Mouse (Mus musculus): ENCODE data around the gene Pde4b.

Gene Pde4b

GRCm38 (mm10) chr4:102408938-102409337 lies 321.6 kb downstream of the Pde4b start:
- DNase-seq: no peak

DNA sequence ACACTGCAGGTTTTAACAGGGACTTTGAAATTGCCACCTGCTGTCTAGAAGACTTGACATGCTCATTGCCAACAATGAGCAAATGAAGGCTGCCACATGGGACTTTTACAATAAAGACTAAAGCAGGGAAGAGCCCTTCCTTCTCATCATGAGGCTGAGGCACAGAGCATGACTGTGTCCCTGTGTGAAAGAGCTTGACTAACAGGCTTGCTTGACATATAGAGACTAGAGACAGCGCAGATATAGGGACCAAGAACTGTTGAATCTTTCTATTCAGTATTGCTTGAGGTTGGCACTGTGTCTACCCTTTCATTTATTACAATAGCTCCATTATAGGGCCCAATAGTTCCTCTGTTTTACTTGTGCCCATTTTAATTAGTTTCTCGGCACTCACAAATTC lies 325.8 kb downstream of the Pde4b start:
- DNase-seq: no peak

GRCm38 (mm10) chr4:102413794-102414193 lies 326.5 kb downstream of the Pde4b start:
- DNase-seq: no peak

GRCm38 (mm10) chr4:102414610-102415009 lies 327.3 kb downstream of the Pde4b start:
- no peak for DNase-seq

DNA sequence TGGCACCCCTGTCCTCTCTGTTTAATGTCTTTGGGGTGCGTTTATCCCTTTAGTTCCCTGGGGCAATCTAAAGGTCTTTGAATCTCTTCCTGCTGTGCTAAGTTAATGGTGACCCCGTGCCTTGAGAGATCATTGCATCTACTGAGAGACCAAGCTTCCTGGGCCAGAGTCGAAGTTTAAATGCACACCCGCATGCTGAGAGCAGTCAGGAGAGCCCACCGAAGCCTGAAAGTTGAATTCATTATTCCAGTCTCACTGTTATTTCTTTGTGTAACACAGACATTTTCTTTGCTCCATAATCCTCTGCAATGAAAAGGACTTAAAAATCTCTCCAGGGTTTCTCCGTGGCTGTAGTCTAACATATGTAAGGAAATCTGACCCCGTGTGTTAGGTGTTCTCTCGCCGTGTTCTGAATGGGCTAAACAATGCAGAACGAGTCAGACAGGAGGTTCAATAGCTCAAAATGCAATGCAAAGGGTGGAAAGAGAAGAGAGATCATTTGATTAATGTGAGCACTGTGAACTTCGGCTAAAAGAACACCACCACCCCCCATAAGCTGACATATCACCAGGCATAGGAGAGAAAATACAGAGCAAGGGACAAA lies 333.6 kb downstream of the Pde4b start:
- no peak for DNase-seq

- DNase-seq: no peak
These were observed 334.1 kb downstream of the Pde4b start for GRCm38 (mm10) chr4:102421398-102421859.

DNA sequence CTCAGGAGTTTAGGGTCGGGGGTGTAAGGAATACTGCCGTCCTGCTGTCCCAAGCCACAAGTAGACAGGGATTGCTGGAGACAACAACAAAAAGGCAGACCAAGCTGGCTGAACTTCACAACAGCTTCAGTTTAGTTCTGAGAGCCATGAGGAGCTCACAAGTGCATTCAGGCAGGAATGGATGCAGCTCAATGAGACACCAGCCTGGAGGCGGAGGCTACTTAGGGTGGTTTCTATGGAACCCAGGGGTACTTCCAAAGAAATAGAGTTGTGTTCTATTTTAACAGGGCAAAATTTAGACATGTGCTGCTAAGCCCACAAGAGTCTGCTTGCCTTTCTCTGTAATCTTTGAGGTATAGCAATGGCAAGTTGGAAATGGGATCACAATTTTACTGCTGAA lies 336.8 kb downstream of the Pde4b start:
- DNase-seq: no peak

GRCm38 (mm10) chr4:102425422-102425821 lies 338.1 kb downstream of the Pde4b start:
- DNase-seq: no peak

DNA sequence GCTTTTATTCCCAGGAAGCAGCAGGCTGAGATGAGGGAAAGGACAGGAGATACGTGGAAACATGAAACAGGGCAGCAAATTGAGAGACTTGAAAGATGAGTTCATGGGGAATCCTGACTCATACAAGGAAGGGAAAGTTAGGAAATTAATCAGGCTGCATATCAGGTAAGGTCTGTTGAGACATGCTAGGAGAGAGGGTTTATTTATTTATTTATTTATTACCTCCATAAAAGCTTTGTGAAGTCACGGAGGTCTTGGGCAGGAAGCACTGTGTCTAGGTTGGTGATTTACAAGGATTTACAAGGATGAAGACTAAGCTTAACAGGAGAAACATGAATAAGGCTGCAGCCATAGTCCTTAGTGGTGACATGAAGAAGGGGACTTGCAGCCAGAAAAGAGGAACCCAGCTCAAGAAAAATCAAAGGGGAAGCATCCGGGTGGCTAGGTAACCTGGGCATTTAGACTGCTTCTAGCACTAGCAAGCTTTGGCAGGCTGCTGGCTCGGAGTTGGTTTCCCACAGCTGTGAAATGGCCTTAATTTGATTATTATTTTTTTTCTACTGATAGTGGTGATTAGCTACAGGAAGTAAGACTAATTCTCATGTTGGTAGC lies 342.5 kb downstream of the Pde4b start:
- DNase-seq: no peak

GRCm38 (mm10) chr4:102432040-102432782 lies 344.9 kb downstream of the Pde4b start:
- DNase-seq: no peak

- peak in 1 of 2 experiments; percentile 38 for DNase-seq
These were observed 352.2 kb downstream of the Pde4b start for GRCm38 (mm10) chr4:102439401-102440118.

DNA sequence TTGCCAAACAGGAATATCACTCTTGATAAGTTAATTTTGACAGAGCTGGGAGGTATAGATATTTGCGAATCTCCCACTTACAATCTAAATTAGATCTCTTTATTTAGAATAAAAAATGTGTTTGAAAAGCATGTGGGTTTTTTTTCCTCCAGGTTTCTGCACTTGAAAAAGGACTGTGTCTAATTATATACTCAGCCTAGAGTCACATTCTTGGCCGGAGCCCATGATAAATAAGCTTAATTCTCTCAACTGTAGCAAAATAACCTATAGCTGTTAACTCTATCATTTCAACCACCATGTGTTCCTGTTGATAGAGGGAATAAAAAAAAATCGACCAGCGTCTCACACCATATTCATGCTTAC lies 352.8 kb downstream of the Pde4b start:
- no peak for DNase-seq

DNA sequence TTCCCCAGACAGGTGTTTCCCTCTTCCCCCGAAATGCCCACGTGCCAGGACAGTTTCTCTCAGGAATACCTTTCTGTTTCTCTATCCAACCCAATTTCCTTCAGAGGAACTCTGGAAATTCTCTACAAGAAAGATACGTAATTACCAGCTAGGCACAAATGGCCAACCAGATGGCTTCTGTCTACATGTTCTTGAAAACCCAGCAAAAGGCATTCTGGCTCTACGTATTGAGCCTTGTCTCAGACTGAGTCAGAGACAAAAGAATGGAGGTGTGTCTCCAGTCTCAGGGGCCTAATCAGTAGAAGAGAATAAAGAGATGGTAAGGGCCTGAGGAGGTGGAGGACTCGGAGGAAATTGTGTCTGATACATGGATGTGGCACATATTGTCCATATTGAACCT lies 356.2 kb downstream of the Pde4b start:
- no peak for DNase-seq

DNA sequence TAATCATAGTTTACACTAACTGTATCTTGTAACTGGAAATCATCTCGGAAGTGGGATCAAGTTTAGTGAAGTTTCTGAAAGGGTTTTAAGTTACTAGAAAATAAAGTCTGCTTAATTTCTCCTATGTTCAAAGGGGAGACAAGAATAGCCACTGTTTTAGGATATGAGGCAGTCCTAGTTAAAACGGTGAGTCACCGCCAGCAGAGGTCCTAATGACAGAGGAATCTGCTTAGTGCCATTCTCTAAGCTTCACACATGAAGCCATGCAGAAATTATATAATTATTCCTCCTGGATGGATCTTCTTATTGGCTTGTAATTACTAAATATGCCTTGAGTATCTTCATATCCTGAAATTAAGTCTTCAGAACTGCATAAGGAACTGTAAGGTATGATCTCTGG lies 357.2 kb downstream of the Pde4b start:
- no peak for DNase-seq

DNA sequence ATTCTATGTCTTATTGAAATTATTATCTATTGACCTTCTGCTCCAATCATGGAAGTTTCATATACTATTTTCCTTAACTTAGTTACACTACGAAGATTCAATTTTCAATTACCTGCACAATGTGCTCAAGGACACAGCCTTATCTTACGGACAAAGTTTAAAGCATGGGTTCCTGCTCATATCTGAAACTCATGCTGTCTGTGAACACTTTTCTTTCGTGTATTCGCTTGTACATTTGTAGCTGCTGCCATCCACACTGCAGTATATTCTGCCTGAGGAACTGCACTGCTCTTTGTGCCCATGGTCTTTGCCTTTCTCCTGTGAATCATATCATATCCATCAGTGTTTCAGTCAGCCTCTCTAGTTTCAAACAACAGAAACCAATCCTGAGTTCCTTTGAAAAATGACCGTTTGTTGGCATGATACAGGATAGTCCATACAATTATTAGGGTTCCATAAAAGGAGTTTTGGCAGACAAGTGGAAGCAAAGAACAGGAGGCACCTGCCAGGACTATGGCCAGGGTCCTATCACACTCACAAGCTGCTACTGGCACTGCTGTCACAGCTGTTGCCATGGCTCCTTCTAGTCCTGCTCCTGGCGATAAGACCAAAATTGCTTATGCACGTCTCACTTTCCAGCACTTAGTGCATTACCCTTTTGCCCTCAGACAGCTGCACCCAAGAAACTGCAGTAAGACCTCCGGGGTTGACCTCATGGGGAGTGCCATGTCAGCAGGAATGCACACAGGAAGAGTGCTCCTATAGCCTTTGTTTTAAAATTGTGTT lies 359.0 kb downstream of the Pde4b start:
- no peak for DNase-seq

- DNase-seq: peak in 1 of 2 experiments; percentile 6
These were observed 369.1 kb downstream of the Pde4b start for GRCm38 (mm10) chr4:102456426-102456825.

- DNase-seq: peak in 1 of 2 experiments; percentile 85
These were observed 372.1 kb downstream of the Pde4b start for GRCm38 (mm10) chr4:102459216-102459999.

DNA sequence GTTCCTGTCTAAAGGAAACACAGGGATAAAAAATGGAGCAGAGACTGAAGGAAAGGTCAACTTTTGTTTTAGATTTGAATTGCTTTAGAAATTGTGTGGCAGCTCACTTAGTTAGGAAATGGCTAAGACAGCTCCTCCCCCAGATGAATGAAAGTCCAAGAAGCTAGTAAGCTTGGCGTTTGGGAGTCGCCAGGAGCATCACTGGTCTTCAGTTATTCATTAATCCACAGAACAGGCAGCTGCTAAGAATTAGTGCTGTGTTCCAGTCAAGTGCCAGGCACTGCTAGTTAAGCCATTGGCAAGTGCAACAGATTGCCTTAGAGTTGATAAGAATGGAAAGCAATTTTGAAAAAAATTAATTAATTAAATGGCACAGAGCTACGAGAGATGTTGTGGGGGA lies 390.8 kb downstream of the Pde4b start:
- peak; percentile 64 to 82 for DNase-seq

DNA sequence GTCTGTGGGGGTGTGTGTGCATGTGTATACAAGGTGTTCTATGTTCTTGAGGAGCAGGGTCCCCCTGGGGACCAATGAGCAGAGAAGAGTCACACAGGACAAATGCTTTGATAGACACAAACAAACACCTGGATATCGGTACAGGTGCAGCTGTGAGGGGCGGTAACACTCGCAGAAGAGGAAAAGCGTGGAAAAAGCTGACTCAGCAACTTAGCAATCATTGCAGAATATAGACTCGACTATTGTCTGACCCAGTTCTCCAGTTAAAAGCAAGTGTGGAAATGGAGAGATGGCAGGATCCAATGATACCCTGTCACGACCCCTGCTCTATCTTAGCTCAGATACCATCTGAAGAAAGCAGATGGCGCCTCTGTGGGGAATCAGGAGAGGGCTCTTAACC lies 391.5 kb downstream of the Pde4b start:
- DNase-seq: no peak

DNA sequence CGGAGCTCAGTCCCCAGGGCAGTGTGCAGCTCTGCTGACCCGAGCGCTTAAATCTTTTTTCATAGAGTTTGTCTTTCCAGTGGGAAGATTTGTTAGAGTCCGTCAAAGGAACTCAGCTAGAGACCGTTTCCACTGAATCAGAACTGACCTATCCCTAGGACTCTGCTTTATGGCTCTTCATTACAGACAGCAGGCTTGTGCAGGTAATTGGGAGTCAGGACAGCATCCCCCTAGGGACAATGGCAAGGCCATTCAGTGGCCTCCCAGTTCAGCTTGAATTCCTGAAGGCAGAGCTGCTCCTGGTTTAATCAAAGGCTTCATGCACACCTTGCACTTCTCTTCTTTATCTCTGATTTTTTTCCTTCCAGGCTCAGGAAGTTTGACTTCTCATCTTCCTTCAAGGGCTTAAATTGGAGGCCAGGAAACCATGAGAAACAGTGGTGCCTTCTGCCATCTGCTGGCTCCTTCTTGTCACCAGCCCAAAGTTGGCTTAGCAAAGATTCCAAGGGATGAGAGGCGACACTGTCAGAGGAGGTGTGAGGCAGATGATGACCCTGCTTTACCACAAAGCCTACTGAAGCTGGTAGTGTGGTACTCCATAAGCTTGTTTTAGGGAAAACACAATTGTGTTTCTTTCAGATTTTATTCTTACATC lies 393.6 kb downstream of the Pde4b start:
- peak; percentile 35 to 40 for DNase-seq

GRCm38 (mm10) chr4:102483354-102484018 lies 396.1 kb downstream of the Pde4b start:
- no peak for DNase-seq
